Mouse (Mus musculus) hindbrain, embryonic 10.5 days (tissue): ENCODE measurements around the gene Vmo1. TPM values are rescaled to one million over a fixed set of nuclear protein-coding genes. Genes with fewer than 3 reads are reported as not detected.

Experiments used
- DNase-seq: peaks from one replicate; pipeline ENCODE4 v3.0.0-alpha.2; 2017; ENCODE audit warnings: low spot score
- H3K27ac ChIP-seq: fragments of 300-500 bp; sonication (generic); 2 replicates; pipeline ENCODE4 v1.5.1; 2016; ENCODE audit warnings: mild to moderate bottlenecking, moderate library complexity
- H3K27me3 ChIP-seq: fragments of 300-500 bp; sonication (generic); 2 replicates; pipeline ENCODE4 v1.6.1; 2016; ENCODE audit warnings: mild to moderate bottlenecking; ENCODE audit not compliant: poor library complexity, insufficient read depth, severe bottlenecking
- H3K36me3 ChIP-seq: fragments of 300-500 bp; sonication (generic); 2 replicates; pipeline ENCODE4 v1.6.1; 2016; ENCODE audit warnings: mild to moderate bottlenecking, moderate library complexity
- H3K4me1 ChIP-seq: fragments of 300-500 bp; sonication (generic); replicated peaks from 2 replicates; pipeline ENCODE4 v1.6.1; 2016; ENCODE audit warnings: mild to moderate bottlenecking
- H3K4me3 ChIP-seq: fragments of 300-500 bp; sonication (generic); 2 replicates; pipeline ENCODE4 v1.5.1; 2016; ENCODE audit warnings: mild to moderate bottlenecking, moderate library complexity
- H3K9me3 ChIP-seq: fragments of 300-500 bp; sonication (generic); 2 replicates; pipeline ENCODE4 v1.6.1; 2016; ENCODE audit warnings: mild to moderate bottlenecking, moderate library complexity
- WGBS: fragments of 180-500 bp; shearing (Covaris S2); methylation state at CpG from one replicate; pipeline ENCODE4 v1.1.7; 2016; 5-methylcytosine and 5-hydroxymethylcytosine counted together
- polyA plus RNA-seq: library from polyadenylated mRNA; unstranded; fragments of >200 nt; fragmentation: Nextera tagmentation; extraction: Ambion mirVana; gene quantifications from 2 replicates; pipeline ENCODE4 v1.2.1, GENCODE M21; 2016

Vmo1 gene
- 0.34 TPM in 1 of 2 replicates, not detected in the other for polyA plus RNA-seq

- Histone ChIP-seq H3K9me3 (no peaks in the 10 kb centered on the region), H3K36me3 (no peaks in the 10 kb centered on the region), H3K4me1 (peaks cover 26% of the 10 kb centered on the region), H3K27ac (peak within 1 kb of the TSS; percentile 12; the same call in 1 of the 2 replicates), H3K4me3 (no peak within 1 kb of the TSS), H3K27me3 (peaks cover 20% of the 10 kb centered on the region)
- WGBS = 90% methylated on average over 7 of the region's 7 CpGs
- DNase-seq = no peak
Observed at GRCm38 (mm10) chr11:70514288-70514687, at the start of gene Vmo1. Vmo1 (minus strand) TSS chr11:70514616.

- WGBS = 3% methylated on average over 25 of the region's 25 CpGs
- Histone ChIP-seq H3K27me3 (no peaks in the 10 kb centered on the region), H3K27ac (peak overlapping the region; percentile 95), H3K4me1 (peaks cover 57% of the 10 kb centered on the region), H3K4me3 (peak overlapping the region; percentile 93), H3K9me3 (no peaks in the 10 kb centered on the region), H3K36me3 (peaks cover 9% of the 10 kb centered on the region; the same call in 1 of the 2 replicates)
- peak; percentile 49 for DNase-seq
Observed at GRCm38 (mm10) chr11:70563470-70564275, 49.3 kb upstream of the Vmo1 start.

DNA sequence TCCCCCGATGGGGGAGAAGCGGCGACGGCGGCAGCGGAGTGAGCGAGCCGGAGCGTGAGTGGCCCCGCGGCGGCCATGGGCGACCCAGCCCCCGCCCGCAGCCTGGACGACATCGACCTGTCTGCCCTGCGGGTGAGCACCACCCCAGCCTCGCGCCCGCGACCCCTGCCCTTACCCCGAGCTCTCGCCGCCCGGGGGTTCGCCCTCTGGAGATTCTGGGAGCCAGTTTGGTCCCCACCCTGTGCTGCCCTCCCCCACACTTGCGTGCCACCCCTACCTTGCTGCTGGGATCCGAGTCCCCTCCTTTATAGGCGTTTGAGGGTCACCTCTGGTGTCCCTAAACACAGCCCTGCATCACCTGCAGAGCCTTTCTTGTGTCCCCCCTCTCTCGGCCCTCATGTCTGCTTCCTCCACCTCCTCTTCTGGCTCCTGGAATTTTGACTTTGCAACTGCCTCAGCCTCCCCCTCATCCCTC lies 48.6 kb upstream of the Vmo1 start:
- Histone ChIP-seq H3K27ac (peak overlapping the region; percentile 95), H3K27me3 (no peaks in the 10 kb centered on the region), H3K9me3 (no peaks in the 10 kb centered on the region), H3K4me3 (peak overlapping the region; percentile 93), H3K36me3 (peaks cover 4% of the 10 kb centered on the region; the same call in 1 of the 2 replicates), H3K4me1 (peaks cover 57% of the 10 kb centered on the region)
- peak; percentile 41 for DNase-seq
- WGBS = 2% methylated on average over 31 of the region's 31 CpGs

GRCm38 (mm10) chr11:70562287-70562994 lies 48.0 kb upstream of the Vmo1 start, which contains the start of gene Mink1:
Mink1 (plus strand) TSS chr11:70562881.
- no peaks in the 10 kb centered on the region for H3K36me3 ChIP-seq
- peak; percentile 90 for DNase-seq
- peak within 1 kb of the TSS; percentile 95 for H3K27ac ChIP-seq
- H3K4me3 ChIP-seq = peak within 1 kb of the TSS; percentile 93
- peaks cover 57% of the 10 kb centered on the region for H3K4me1 ChIP-seq
- H3K9me3 ChIP-seq = no peaks in the 10 kb centered on the region
- H3K27me3 ChIP-seq = no peaks in the 10 kb centered on the region
- under 1% methylated on average over 57 of the region's 57 CpGs for WGBS

DNA sequence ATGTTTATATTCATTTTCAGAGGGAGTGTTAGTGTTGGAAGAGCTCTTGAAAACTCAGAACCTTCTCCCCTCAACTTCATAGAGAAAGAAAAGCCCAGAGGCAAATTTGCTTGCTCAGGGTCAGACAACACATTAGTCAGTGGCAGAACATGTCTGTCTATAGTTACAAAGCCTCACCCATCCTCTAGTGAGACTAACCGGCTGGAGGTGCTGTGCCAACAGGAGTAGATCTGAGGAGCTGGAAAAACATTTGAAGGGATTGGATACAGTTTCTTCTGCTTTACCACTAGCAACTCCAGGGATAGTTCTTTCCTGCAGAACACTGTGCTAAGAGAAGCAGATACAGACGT lies 47.5 kb upstream of the Vmo1 start:
- 2% methylated on average over 2 of the region's 2 CpGs for WGBS
- Histone ChIP-seq H3K9me3 (no peaks in the 10 kb centered on the region), H3K4me3 (peak overlapping the region; percentile 93), H3K36me3 (no peaks in the 10 kb centered on the region), H3K27ac (peak overlapping the region; percentile 95), H3K4me1 (peaks cover 52% of the 10 kb centered on the region), H3K27me3 (no peaks in the 10 kb centered on the region)
- no peak for DNase-seq

- DNase-seq = no peak
- no peaks in the 10 kb centered on the region for H3K36me3 ChIP-seq
- H3K4me3 ChIP-seq = no peak overlapping the region
- no peaks in the 10 kb centered on the region for H3K9me3 ChIP-seq
- H3K27me3 ChIP-seq = peaks cover 18% of the 10 kb centered on the region
- WGBS = 89% methylated on average over 9 of the region's 9 CpGs
- no peak overlapping the region for H3K27ac ChIP-seq
- peaks cover 26% of the 10 kb centered on the region for H3K4me1 ChIP-seq
Observed at GRCm38 (mm10) chr11:70557545-70557944, 43.1 kb upstream of the Vmo1 start.

- Histone ChIP-seq H3K27me3 (peaks cover 19% of the 10 kb centered on the region), H3K4me1 (peaks cover 17% of the 10 kb centered on the region), H3K36me3 (no peaks in the 10 kb centered on the region), H3K9me3 (no peaks in the 10 kb centered on the region), H3K4me3 (no peak overlapping the region; the same call in 1 of the 2 replicates), H3K27ac (no peak overlapping the region)
- no peak for DNase-seq
- WGBS = 32% methylated on average over 7 of the region's 7 CpGs
Observed at GRCm38 (mm10) chr11:70553940-70554339, 39.5 kb upstream of the Vmo1 start.

- H3K4me3 ChIP-seq = no peak overlapping the region
- H3K36me3 ChIP-seq = no peaks in the 10 kb centered on the region
- WGBS = 89% methylated on average over 8 of the region's 8 CpGs
- peaks cover 17% of the 10 kb centered on the region for H3K4me1 ChIP-seq
- H3K27me3 ChIP-seq = peaks cover 19% of the 10 kb centered on the region
- no peak for DNase-seq
- no peaks in the 10 kb centered on the region for H3K9me3 ChIP-seq
- no peak overlapping the region for H3K27ac ChIP-seq
Observed at GRCm38 (mm10) chr11:70551526-70551925, 37.1 kb upstream of the Vmo1 start.

GRCm38 (mm10) chr11:70544496-70544895 lies 30.1 kb upstream of the Vmo1 start:
- no peak overlapping the region for H3K27ac ChIP-seq
- DNase-seq = no peak
- peaks cover 12% of the 10 kb centered on the region for H3K4me1 ChIP-seq
- H3K36me3 ChIP-seq = no peaks in the 10 kb centered on the region
- H3K27me3 ChIP-seq = peaks cover 35% of the 10 kb centered on the region
- 77% methylated on average over 7 of the region's 7 CpGs for WGBS
- no peaks in the 10 kb centered on the region for H3K9me3 ChIP-seq
- no peak overlapping the region for H3K4me3 ChIP-seq

DNA sequence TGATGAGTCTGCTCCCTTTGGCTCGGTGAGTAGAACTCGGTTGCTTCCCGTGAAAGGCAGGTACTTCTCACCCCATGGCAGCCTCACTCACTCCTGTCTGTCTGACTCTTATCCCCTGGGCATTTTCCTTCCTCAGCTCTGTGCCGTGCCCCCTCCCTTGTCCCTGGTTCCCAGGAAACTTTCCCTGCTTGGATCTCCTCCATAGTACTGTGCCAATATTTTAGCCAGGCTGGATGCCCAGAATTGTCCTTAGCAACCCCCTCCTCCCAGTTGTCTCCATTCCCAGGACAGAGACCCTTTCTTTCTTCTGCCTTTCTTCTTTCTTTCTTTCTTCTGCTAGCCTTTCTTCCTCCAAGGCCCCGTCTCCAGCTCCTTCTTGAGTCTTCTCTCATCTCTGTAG lies 27.0 kb upstream of the Vmo1 start:
- Histone ChIP-seq H3K4me1 (peaks cover 12% of the 10 kb centered on the region), H3K27ac (no peak overlapping the region), H3K36me3 (no peaks in the 10 kb centered on the region), H3K9me3 (no peaks in the 10 kb centered on the region), H3K4me3 (no peak overlapping the region), H3K27me3 (peaks cover 44% of the 10 kb centered on the region)
- 75% methylated on average over 5 of the region's 5 CpGs for WGBS
- no peak for DNase-seq

- H3K27me3 ChIP-seq = peaks cover 44% of the 10 kb centered on the region
- H3K4me1 ChIP-seq = peaks cover 12% of the 10 kb centered on the region
- H3K27ac ChIP-seq = no peak overlapping the region
- no peak for DNase-seq
- 90% methylated on average over 7 of the region's 7 CpGs for WGBS
- no peaks in the 10 kb centered on the region for H3K36me3 ChIP-seq
- H3K9me3 ChIP-seq = no peaks in the 10 kb centered on the region
- no peak overlapping the region for H3K4me3 ChIP-seq
Observed at GRCm38 (mm10) chr11:70540928-70541327, 26.5 kb upstream of the Vmo1 start.

DNA sequence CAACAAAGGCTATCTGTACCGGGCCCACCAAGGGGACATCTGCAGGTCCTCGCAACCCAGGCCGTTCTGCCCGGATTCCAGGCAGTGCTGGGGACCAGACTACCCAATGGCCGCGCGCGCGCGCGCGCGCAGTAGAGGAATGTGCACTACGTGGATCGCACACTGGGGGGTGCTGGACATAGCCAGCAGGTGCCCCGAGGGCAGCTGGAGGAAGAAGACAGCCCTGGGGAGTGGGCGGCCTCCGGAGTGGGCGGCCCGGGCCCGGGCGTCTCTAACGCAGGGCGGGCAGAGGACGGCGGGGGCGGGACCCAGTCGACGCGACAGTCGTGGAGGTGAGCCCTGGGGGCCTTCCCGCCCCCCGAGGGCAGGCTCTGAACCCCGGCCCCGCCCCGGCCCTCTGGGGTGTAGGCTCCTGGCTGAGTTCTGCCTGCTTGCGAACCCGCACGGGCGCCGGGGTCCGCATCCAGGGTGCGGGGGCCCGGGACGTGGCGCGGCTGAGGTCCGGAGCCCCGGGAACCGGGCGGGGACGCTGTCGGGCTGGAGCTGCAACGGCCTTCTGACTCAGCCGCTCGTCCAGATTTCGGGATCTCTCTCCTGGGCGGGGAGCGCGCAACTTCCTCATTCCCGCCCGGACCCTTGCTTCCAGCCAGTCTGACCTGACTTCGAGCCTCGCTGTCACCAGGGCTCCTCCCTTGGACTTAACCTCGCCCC lies 25.6 kb upstream of the Vmo1 start, which contains the start of gene Pld2:
TSS of gene Pld2 (plus strand) at position 188 of the 711 bp plus-strand sequence.
- Histone ChIP-seq H3K4me3 (peak within 1 kb of the TSS; percentile 71), H3K27me3 (peaks cover 44% of the 10 kb centered on the region), H3K27ac (peak within 1 kb of the TSS; percentile 82), H3K9me3 (no peaks in the 10 kb centered on the region), H3K36me3 (no peaks in the 10 kb centered on the region), H3K4me1 (peaks cover 12% of the 10 kb centered on the region)
- under 1% methylated on average over 64 of the region's 65 CpGs for WGBS
- peak; percentile 84 for DNase-seq
